Mouse (Mus musculus) granulocyte monocyte progenitor cell, adult 5-6 weeks (primary cell): ENCODE data around the gene Nim1k. TPM values are rescaled to one million over a fixed set of nuclear protein-coding genes. Genes with fewer than 3 reads are reported as not detected.
A peak's percentile ranks its signal among the peaks of the same experiment; 100 is the strongest.

Source experiments
- ATAC-seq: replicated peaks from 2 replicates; pipeline ENCODE4 v1.8.0; 2016; ENCODE audit warnings: mild to moderate bottlenecking, moderate TSS enrichment, inconsistent platforms; ENCODE audit not compliant: poor library complexity, severe bottlenecking
- total RNA-seq, 2 experiments: library from RNA; stranded (forward) in 1 of 2; stranded (reverse) in 1 of 2; fragments of 200-712, 200-1000 nt in 1 of 2; fragments of >200 nt in 1 of 2; fragmentation: Nextera tagmentation in 1 of 2; gene quantifications; 2 replicates each; pipeline ENCODE4 v1.2.3; 2014 to 2017

The Nim1k gene
- total RNA-seq (2014; fragmentation: Nextera tagmentation) (0.30 and 0.83 TPM in 2 replicates), total RNA-seq (2017) (0.26 and 0.88 TPM in 2 replicates)

DNA sequence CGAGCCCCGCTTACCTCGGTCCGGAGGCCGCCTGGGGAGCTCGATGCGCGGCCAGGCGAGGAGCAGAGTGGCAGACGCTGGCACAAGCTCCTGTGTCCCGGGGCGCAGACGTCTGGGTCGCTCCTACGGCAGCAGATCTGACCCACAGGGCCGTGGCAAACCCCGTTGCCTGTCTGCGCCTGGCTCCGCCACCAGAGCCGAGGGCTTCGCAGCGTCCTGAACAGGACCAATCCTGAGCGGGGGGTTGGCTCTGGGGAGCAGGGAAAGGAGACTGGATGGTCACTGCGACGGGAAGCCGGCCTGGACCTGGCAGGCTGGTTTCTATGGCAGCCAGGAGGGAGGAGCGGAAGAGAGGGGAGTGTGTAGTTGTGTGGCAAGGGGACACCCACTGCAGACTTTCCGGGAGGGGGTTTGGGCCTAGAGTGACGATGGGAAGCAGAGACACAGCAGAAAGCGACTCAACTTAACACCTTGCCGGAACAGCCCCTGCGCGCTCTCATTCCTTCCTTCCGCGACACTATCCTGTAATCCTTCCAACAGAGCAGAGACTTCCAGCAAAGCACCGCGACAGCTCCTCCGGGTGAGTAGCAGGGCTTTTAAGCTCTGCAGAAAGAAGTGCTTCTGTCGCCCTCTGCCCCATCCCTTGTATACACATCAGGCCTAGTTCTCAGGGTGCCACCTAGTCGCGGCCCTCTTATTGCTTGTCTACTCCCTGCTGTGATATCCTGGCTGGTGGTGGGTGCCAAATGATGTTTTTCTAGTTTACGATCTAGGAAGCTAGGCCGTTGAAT, at the start of gene Nim1k:
Gene Nim1k, minus strand, starts transcription at position 202 of the 791 bp plus-strand sequence.
- peak; percentile 80 for ATAC-seq

DNA sequence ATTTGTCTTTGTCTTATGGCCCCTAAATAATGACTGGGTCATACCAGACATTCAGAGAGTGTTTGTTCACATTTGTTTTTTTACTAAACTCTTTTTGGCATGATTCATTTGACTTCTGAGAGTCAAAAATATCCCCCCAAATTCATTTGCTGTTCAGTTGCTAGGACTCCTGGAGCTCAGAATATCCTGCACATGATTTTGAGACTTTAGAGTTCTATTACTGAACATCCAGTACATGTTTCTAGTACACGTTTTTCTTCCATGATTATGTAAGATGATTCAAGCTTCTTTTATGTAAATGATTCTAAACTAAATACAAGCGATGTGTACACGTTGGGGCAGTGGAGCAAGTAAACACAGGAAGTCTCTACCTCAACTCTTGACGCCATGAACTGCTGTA, 42.0 kb upstream of the Nim1k start:
- no peak for ATAC-seq

DNA sequence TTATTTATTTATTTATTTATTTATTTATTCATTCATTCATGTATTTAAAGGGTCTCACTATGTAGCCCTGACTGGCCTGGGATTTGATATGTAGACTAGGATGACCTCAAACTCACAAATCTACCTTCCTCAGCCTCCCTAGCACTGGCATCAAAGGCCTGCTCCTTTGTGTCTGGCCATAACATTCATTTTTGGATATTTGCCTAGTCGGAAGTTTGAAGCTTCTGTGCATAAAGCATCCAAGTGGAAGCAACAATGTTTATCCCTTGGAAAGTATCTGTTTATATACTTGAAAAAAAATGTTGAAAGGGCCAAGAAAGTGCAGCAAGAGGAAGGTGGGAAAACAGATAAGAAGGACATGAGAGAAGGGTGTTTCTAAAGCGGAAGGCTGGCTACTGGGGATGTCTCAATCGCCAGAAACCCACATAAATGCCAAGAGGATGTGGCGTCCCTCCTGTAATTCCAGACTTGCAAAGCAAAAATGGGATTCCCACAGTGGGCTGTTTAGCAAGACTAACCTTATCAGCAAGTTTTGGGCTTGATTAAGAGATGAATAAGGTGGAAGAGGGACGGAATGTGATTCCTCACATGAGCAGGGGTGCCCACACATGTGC, 37.2 kb upstream of the Nim1k start:
- peak; percentile 53 for ATAC-seq

DNA sequence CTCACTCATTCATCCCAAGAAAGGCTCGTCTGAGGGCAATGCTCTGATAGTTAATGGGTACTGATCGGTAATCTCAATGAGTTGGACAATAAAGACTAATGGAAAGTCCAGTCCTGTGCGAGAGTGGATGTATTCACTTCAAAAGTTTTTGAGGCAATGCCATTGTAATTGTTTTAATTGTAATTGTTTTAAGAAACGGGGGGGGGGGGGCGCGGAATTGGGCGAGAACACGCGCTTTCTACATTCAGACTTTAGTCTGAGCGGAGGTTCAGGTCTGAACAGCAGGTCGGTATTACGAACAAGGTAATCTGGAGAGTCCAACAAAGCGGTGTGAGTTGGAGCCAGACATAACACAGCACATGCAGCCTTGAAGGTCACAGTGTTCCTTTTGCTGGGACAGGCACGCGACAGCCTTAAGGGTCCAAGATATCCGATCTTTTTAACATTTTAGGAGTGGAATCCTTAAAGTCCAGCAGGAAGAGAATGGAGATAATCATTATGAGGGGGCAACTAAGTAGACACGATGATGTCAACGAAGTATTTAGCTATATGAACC, 36.0 kb upstream of the Nim1k start:
- ATAC-seq = no peak

DNA sequence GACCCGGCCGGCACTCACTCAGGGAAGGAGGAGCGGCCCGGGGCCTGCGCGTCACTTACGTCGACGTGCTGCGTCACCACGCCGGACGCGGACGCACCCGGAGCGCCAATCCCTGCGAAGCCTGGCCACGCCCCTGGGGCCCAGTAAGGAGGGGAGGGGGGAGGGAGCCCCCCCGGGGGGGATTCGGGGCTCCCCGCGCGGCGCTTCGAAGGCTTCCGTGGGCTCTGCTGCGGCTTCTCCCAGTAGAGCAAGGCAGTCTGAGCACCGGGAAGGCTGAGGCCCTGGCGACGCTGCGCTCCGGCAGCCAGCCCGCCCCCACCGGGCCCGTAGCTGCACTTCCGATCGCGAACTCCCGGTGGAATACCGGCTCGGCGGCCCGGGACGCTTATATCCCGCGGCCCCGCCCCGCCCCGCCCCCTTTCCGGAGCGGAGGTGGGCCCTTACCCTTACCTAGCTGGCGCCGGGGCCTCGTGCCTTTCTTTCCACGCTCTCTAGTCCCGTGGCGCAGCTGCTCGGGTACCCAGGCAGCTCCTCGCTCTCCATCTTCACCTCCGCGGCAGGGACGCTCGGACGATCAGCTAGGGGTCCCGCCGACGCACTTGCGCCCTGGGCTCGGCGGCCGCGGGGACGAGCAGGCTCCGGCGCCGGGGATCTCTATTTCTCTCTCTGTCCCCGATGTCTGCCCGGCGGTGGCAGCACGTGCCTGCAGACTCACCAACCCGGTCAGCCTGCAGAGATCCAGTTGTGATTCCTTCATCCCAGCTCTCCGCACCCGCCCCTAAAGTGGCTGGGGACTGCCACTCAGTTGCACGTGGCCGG, 35.3 kb upstream of the Nim1k start, which contains the start of gene Zfp131:
Gene Zfp131, minus strand, starts transcription at position 129 of the 819 bp plus-strand sequence.
- peak; percentile 80 for ATAC-seq

DNA sequence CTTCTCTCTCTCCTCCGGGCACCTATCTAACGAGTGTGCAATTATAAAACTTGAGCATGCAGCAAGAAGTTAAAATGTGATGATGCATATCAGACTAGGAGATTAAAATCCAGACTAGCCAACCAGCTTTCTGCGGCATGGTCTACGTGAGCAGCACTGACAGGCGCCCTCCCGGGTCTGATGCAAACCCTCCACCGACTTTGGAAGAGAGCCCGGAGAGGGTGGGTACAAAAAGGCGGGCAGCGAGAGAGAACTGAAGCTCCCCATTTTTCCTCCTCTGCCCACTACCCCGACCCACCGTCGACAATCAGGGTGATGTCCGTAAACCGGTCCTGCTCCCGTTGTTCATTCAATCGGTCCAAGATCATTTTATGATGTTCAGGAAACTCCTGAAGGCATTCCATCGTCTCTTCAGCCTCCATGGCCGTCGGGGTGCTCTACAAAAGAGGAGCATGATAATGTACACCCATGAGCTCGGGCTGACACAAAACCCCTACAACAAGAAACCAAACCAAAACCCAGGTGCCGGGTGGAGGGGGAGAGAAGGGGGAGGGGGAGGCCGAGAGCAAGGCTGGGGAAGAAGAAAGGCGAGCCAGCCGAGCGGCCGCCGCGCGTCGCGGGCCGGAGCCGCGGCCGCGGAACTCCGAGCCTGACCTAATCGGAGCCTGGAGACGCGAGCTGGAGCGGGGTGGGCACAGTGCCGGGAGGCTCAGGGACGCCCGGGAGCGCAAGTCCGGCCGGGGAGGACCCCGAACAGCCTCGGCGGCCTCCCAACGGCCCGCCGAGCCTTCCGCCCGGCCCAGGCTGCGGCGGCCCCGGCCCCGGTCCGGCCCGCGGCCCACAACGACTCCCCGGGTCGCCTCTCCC, 34.4 kb upstream of the Nim1k start:
- ATAC-seq = peak; percentile 40

DNA sequence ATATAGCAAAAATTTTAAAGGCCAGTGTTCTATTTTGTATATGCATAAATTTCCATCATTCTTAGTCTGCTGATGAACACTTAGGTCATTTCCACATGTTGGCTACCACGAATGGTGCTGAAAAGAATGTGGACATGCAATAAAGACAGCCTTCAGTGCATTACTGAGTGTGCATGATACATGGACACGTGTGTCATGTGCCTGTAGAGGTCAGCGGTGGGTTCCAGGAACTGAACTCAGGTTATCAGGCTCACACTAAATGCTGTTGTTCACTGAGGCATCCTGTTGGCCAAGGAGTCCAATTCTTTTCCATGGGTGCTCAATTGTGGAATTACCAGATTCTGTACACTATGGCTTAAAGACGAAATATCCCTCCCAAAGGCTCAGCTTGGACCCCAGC, 27.9 kb upstream of the Nim1k start:
- peak; percentile 62 for ATAC-seq

DNA sequence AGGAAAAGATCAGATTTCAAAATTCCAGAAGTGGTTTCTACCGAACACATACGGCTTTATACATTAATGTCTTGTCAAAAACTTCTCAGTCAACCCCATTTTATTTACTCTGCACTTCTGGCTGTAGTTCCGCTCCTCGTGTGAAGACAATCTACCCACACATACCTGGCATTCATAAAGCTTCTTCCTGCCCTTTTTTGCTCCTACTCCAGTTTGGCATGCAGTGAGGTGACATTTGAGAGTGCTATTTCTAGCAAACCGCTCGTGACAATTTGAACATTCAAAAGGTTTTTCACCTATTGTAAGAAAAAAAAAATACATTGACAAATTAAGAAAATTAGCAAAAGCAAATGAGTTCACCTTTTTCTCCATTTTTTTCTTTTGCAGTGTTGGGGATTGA, 12.9 kb upstream of the Nim1k start:
- ATAC-seq = no peak

DNA sequence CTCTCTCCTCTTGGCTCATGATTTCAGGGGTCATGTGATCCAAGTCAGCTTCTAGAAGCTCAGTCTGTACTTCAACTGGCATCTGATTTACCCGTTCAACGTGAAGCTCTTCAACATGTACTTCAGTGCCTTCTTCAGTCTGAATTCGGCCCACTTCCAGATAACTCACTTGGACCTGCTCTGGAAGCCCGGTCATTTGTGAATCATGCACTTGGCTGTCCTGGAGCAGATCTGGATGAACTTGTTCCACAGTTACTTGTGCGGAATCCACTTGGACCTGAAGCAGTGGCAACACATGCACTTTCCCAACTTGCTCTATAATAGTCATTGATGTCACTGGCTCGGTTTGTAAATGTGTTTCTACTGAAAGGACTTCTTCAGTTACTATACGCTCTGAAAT, 10.8 kb upstream of the Nim1k start:
- no peak for ATAC-seq

DNA sequence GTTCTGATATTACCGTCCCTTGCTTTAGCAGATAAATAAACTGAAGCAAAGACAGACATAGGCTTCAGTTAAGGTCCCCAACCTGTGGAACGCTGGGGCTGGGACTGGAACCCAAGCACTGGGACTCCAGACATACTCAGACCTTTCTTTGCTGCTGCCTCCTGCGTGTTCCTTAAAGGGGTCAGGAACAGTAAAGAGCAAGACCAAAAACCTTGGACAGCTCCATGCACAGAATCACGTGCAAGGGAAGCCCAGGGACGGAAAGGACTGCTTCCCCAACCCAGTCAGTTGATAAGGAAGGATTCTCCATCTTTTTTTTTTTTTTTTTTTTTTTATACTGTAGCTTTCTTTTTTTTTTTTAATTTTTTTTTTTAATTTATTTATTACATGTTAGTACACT, 1.1 kb upstream of the Nim1k start:
- ATAC-seq = no peak

DNA sequence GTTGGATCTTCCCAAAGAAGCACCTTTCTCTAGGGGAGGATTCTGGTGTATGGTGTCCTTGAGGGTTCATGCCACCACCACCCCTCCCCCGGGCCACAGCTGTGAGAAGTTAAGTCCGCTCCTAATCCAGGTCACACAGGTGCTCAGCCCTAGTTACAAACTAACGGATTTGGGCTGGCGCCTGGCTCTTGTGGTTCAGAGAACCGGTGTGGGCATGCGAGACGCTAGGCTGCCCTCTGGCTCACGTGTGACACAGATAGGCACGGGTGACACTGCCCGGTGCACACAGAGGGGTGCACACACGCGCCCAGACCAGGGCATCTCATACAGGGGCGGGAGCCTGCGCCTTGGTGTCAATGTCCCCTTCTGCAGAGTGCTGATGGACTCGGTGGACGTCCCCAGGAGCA, 538 bp downstream of the Nim1k start:
- ATAC-seq = peak; percentile 42

DNA sequence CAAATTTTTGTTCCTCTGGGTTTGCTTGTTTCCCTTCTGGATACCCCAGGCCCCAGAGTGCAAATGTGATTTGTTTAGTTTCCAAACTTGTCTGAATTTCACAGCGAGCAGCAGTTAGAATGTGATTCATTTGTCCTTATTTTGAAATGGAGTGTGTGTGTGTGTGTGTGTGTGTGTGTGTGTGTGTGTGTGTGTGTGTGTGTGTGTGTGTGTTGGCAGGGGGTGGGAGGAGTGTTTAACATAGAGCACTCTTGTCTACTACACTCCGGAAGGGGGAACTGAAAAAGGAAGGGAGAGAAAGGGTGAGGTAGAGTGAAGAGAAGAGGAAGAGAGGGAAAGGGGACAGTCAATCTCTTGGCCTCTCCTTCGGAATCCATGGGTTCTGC, 1.1 kb downstream of the Nim1k start:
- ATAC-seq = peak; percentile 58

DNA sequence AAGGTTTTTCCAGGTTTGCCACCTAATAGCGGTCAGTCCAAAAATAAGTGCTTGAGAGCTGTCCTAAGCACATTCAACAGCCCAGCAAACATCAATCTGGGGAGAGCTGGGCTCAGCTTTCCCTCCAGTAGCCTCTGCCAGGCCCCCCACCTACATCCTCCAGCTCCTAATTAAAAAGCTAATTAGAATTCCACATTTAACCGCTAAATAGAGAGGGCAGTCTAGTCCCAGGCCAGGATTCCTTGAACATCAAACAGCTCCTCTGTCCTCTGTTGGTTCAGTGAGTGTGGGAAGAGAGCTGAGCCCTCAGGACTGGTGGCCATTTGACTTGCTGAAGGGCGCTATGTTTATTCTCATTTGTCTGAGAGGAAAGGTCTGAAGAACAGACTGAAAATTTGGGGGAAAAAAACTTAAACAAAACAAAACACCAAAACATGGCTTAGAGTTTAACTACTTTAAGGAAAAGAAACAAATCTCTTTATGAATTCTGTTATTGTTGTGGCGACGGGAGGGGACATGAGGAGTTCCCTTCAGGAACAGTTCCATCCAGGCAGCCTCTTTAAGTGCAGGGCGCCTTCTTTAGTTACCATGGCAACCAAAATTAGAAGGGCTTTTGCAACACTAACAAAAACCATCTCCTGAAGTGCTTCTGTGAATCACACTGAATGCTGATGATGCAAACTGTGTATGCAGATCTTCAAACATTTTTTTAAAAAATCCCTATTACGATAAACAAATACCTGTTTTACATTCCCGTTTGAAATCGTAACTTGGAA, 1.6 kb downstream of the Nim1k start:
- peak; percentile 40 for ATAC-seq

DNA sequence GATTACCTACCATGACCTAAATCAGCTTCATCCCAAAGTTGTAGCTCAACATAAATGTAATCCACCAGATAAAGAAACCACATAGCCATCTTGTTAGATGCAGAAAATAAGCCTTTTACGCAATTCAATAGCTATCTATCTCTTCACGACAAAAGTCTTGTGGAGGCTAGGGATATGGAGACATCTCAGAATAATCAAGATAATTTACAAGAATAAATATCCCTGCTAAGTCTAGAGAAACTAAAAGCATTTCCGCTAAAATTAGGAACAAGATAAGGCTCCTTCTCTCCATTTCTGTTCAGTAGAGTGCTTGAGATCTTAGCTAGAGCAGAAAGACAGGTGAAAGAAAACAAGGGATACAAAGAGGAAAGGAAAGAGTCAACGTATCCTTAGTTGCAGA, 8.8 kb downstream of the Nim1k start:
- no peak for ATAC-seq

DNA sequence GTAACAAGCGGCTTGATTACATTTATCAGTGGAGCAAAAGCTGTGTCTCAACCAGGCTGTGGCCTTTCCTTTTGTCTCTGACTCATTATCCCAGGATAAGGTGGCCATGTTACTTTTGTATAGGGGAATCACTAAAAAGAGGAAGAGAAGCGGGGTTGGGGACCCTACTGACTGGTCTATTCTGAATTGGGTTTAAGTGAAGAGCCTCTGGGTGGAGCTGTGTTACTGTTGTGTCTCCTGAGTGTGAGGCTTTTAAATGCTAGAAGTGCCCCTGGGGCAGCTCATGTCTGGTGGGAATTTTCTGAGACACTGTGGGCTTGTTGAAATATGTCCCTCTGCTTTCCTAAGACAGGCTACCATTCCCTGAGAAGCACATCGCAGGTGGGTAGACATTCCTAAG, 12.2 kb downstream of the Nim1k start:
- peak; percentile 74 for ATAC-seq

DNA sequence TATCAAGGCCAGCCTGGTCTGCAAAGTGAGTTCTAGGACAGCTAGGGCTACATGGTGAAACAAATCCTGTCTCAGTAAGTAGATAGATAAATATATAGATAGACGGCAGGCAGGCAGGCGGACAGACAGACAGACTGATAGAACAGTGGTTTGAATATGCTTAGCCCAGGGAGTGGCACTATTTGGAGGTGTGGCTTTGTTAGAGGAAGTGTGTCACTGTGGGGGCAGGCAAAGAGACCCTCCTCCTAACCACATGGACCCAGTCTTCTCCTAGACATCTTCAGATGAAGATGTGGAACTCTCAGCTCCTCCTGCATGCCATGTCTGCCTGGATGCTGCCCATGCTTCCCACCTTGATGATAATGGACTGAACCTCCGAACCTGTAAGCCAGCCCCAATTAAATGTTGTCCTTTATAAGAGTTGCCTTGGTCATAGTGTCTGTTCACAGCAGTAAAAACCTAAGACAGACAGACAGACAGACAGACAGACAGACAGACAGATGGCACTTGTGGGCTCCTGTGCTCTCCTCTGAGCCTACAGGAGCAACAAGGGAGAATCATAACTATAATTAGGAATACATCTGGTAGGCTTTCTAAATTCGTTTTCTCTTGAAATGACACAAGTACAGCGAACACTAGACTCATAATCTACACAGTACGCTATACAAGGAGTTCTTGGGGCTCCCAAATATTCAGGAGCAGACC, 12.8 kb downstream of the Nim1k start:
- ATAC-seq = peak; percentile 70

DNA sequence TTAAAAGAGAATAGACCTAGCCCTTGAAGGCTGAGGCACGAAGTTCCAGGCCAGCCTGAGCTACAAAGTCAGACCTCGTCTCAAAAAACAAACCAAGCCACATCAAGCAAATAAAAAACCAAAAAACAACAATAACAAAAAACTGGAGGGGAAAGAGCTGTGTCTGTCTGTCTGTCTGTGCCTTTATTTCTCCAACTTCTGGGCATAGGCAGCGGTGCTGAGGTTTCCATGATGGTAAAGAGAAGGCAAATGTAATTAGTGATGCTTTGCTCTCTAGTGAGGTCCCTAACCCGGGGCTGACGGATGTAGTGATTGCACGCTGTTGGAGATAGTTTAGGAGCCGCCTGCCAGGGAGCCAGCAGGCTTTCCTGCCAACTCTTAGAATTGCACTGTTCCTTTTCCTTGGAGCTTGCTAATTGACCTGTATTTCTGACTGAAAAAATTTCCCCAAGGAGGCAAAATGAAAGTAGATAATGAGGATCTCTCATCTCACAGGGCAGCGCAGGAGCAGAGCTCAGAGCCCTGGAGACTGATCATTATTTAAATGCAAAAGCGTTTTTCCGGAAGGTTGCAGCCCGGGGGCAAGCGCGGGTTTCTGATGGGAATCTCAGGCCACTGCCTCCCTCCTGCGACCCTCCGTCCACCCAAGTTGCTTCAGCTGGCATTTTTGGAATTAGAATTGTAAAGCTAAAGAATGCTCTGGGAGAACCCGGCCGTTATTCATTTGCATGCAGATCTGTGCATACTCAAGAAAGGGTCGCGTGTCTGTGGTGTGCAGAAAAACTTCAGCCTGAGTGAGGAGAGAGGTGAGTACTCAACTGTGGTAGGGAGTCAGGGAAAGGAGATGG, 14.1 kb downstream of the Nim1k start:
- ATAC-seq = no peak

DNA sequence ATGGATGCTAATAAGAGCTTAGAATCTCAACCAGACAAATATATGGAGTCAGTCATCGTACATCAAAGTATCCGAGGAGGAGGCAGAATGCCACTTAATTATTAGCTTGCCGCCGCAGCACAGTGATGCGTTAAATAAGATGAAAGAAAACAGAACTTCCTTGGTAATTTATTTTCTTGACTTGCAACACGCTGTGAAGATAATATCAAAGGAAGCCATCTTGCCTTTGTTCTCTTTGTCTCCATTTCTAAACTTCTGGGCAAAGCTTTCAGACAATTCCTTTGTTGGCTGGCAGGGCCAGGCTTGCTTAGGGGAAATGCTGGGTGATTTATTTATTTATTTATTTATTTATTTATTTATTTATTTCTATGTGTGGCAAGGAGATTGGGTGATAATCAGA, 24.2 kb downstream of the Nim1k start:
- no peak for ATAC-seq
